Comparison of ENCODE assay signal across 10 mouse cellular contexts in genomic region chr2:103445776-103446175, GRCm38 (mm10). TPM values are rescaled to one million over a fixed set of nuclear protein-coding genes. Genes with fewer than 3 reads are reported as not detected.
DNase-seq lines count a peak whose midpoint lies in the region; ATAC-seq lines count a peak whose summit lies in the region.
"Had no signal": no experiment of that assay in that cellular context is flagged by ENCODE, and none has a peak within 500 bp of the region (broad histone marks: within the 10 kb centered on the region; RNA-seq: fewer than 3 reads in every experiment).

No protein-coding gene starts in this region.

- 56% methylated on average over 6 of the region's 6 CpGs for WGBS in heart, embryonic 12.5 days
- 70% methylated on average over 6 of the region's 6 CpGs for WGBS in midbrain, embryonic 14.5 days

- H3K27ac ChIP-seq in heart, embryonic 12.5 days (ENCODE audit: poor library complexity, severe bottlenecking), result no peak overlapping the region
- H3K27ac ChIP-seq in midbrain, embryonic 14.5 days (replicated peaks; ENCODE audit: low read depth, low read length), result no peak overlapping the region
- H3K27ac ChIP-seq: embryonic facial prominence, embryonic 13.5 days; limb, embryonic 13.5 days had no signal

- H3K4me2 ChIP-seq in heart, embryonic 12.5 days, result no peak overlapping the region
- no peak overlapping the region for H3K4me2 ChIP-seq in midbrain, embryonic 14.5 days (ENCODE audit: low read length)
- H3K4me2 ChIP-seq: embryonic facial prominence, embryonic 13.5 days; limb, embryonic 13.5 days had no signal

- peak; percentile 18 to 65 for DNase-seq in heart, adult 18-20 months
- DNase-seq in CD4-positive helper T cell, adult 2 months (ENCODE audit: low read depth, low spot score), result peak; percentile 47
- DNase-seq in adrenal gland, postnatal 14 days, result peak; percentile 60
- DNase-seq in layer of hippocampus, postnatal 10 days (ENCODE audit: low spot score in 2 of 2), result peak; percentile 45 to 55
- DNase-seq in midbrain, embryonic 14.5 days, result peak; percentile 73
- peak; percentile 29 to 57 for DNase-seq in thymus, postnatal 36 days

- no peak for ATAC-seq in heart, embryonic 12.5 days (ENCODE audit: insufficient number of reproducible peaks, low FRiP score)
- peak; percentile 66; the same call in 1 of the 2 replicates for ATAC-seq in erythroid progenitor cell, adult 5-6 weeks (replicated peaks; ENCODE audit: low FRiP score, poor library complexity, severe bottlenecking)
- no peak for ATAC-seq in midbrain, embryonic 14.5 days (ENCODE audit: low FRiP score, low TSS enrichment)

- no peaks in the 10 kb centered on the region for H3K36me3 ChIP-seq in heart, embryonic 12.5 days
- no peaks in the 10 kb centered on the region for H3K36me3 ChIP-seq in midbrain, embryonic 14.5 days (ENCODE audit: control insufficient read depth, insufficient read depth, low read length)
- H3K36me3 ChIP-seq: embryonic facial prominence, embryonic 13.5 days; limb, embryonic 13.5 days had no signal

- no peak overlapping the region for H3K4me3 ChIP-seq in heart, embryonic 12.5 days
- no peak overlapping the region for H3K4me3 ChIP-seq in midbrain, embryonic 14.5 days (replicated peaks; ENCODE audit: low read depth, low read length)
- H3K4me3 ChIP-seq: embryonic facial prominence, embryonic 13.5 days; limb, embryonic 13.5 days had no signal

- H3K9me3 ChIP-seq in heart, embryonic 12.5 days (replicated peaks), result no peaks in the 10 kb centered on the region
- no peaks in the 10 kb centered on the region for H3K9me3 ChIP-seq in midbrain, embryonic 14.5 days (ENCODE audit: control insufficient read depth, low read length)
- H3K9me3 ChIP-seq: embryonic facial prominence, embryonic 13.5 days; limb, embryonic 13.5 days had no signal

- H3K9ac ChIP-seq in heart, embryonic 12.5 days, result no peak overlapping the region
- no peak overlapping the region for H3K9ac ChIP-seq in midbrain, embryonic 14.5 days (replicated peaks; ENCODE audit: low read length)
- H3K9ac ChIP-seq: embryonic facial prominence, embryonic 13.5 days; limb, embryonic 13.5 days had no signal

- H3K27me3 ChIP-seq in heart, embryonic 12.5 days (replicated peaks), result 0 out of 2 replicates have a peak, but pooled peaks cover 4% of the 10 kb centered on the region
- no peaks in the 10 kb centered on the region for H3K27me3 ChIP-seq in midbrain, embryonic 14.5 days (ENCODE audit: control insufficient read depth, insufficient read depth, low read length)
- H3K27me3 ChIP-seq: embryonic facial prominence, embryonic 13.5 days had no signal

- peaks cover 8% of the 10 kb centered on the region for H3K4me1 ChIP-seq in heart, embryonic 12.5 days (replicated peaks)
- no peaks in the 10 kb centered on the region for H3K4me1 ChIP-seq in midbrain, embryonic 14.5 days (ENCODE audit: control insufficient read depth, insufficient read depth, low read length)
- H3K4me1 ChIP-seq: embryonic facial prominence, embryonic 13.5 days had no signal

RNA-seq across cellular contexts. Expression of gene Elf5, which starts 34.3 kb away (rescaled TPM):
- total RNA-seq in heart, adult 18-20 months (2021), result not detected
- not detected in 2 replicates for polyA plus RNA-seq in heart, embryonic 12.5 days (2016; fragmentation: Nextera tagmentation; extraction: Ambion mirVana)
- not detected in 2 replicates for total RNA-seq in adrenal gland, postnatal 14 days (2021)
- not detected in 2 replicates for total RNA-seq in erythroid progenitor cell, adult 5-6 weeks (2015; ENCODE audit: low replicate concordance)
- total RNA-seq in erythroid progenitor cell, adult 5-6 weeks (2017; ENCODE audit: low replicate concordance), result not detected in 2 replicates
- 1 to 10 TPM; 2.3 TPM for total RNA-seq in layer of hippocampus, postnatal 10 days (2021)
- not detected in 2 replicates for polyA plus RNA-seq in midbrain, embryonic 14.5 days (2014; fragmentation: Nextera tagmentation; extraction: Ambion mirVana)

RNA-seq across cellular contexts. Expression of gene Cat, which starts 39.2 kb away (rescaled TPM):
- total RNA-seq in heart, adult 18-20 months (2021), result 100 to 1,000 TPM; 220 to 288 TPM
- polyA plus RNA-seq in heart, embryonic 12.5 days (2016; fragmentation: Nextera tagmentation; extraction: Ambion mirVana), result 87.3 and 89.1 TPM in 2 replicates
- 475 and 505 TPM in 2 replicates for total RNA-seq in adrenal gland, postnatal 14 days (2021)
- 137 and 155 TPM in 2 replicates for total RNA-seq in erythroid progenitor cell, adult 5-6 weeks (2015; ENCODE audit: low replicate concordance)
- total RNA-seq in erythroid progenitor cell, adult 5-6 weeks (2017; ENCODE audit: low replicate concordance), result 40.8 and 55.7 TPM in 2 replicates
- 10 to 100 TPM; 81.2 to 89.8 TPM for total RNA-seq in layer of hippocampus, postnatal 10 days (2021)
- 84.3 and 102 TPM in 2 replicates for polyA plus RNA-seq in midbrain, embryonic 14.5 days (2014; fragmentation: Nextera tagmentation; extraction: Ambion mirVana)
